Mouse (Mus musculus) lung, postnatal 0 days (tissue): ENCODE measurements at regions not wholly inside any gene's neighbourhood (a gene's known extent, or its start where the extent isn't known, plus 50 kb on each side); places are given as distances from the start of the nearest gene placed in this dataset.

Experiments used
- ATAC-seq: fragments of 200-750 bp; cut with Nextera tagmentation; 2 replicates; pipeline ENCODE4 v1.8.0; 2017; ENCODE audit warnings: moderate library complexity
- DNase-seq: peaks from one replicate; pipeline ENCODE4 v3.0.0-alpha.2; 2016; ENCODE audit warnings: low spot score
- H3K27ac ChIP-seq: fragments of 300-500 bp; sonication (generic); 2 replicates; pipeline ENCODE4 v1.5.1; 2014; ENCODE audit warnings: antibody characterized with exemption, mild to moderate bottlenecking, low read length, mixed read lengths
- H3K27me3 ChIP-seq: fragments of 300-500 bp; sonication (generic); replicated peaks from 2 replicates; pipeline ENCODE4 v1.6.1; 2014; ENCODE audit warnings: low read length, mixed read lengths; ENCODE audit not compliant: insufficient read depth
- H3K36me3 ChIP-seq: fragments of 300-500 bp; sonication (generic); 2 replicates; pipeline ENCODE4 v1.6.1; 2014; ENCODE audit warnings: low read length, mixed read lengths; ENCODE audit not compliant: insufficient read depth
- H3K4me1 ChIP-seq: fragments of 300-500 bp; sonication (generic); 2 replicates; pipeline ENCODE4 v1.6.1; 2014; ENCODE audit warnings: antibody characterized with exemption, low read depth, low read length, mixed read lengths; ENCODE audit not compliant: insufficient read depth
- H3K4me2 ChIP-seq: fragments of 300-500 bp; sonication (generic); replicated peaks from 2 replicates; pipeline ENCODE4 v1.6.1; 2014; ENCODE audit warnings: low read depth, mild to moderate bottlenecking, low read length, moderate library complexity, mixed read lengths
- H3K4me3 ChIP-seq: fragments of 300-500 bp; sonication (generic); 2 replicates; pipeline ENCODE4 v1.5.1; 2014; ENCODE audit warnings: low read depth, low read length
- H3K9ac ChIP-seq: fragments of 300-500 bp; sonication (generic); replicated peaks from 2 replicates; pipeline ENCODE4 v1.6.1; 2014; ENCODE audit warnings: low read depth, mild to moderate bottlenecking
- H3K9me3 ChIP-seq: fragments of 300-500 bp; sonication (generic); 2 replicates; pipeline ENCODE4 v1.6.1; 2016; ENCODE audit warnings: low read length, mixed read lengths
- CTCF ChIP-seq: IDR thresholded peaks from 2 replicates; pipeline ENCODE4 v1.5.1; 2016; ENCODE audit warnings: antibody characterized with exemption, mild to moderate bottlenecking
- EP300 ChIP-seq: IDR thresholded peaks from 2 replicates; pipeline ENCODE4 v1.6.1; 2016; ENCODE audit warnings: antibody characterized with exemption, mild to moderate bottlenecking, control low read depth
- WGBS: fragments of 180-500 bp; shearing (Covaris S2); extraction: QIAGEN DNeasy Blood & Tissue Kit; methylation state at CpG from one replicate; pipeline ENCODE4 v1.1.7; 2014; 5-methylcytosine and 5-hydroxymethylcytosine counted together

DNA sequence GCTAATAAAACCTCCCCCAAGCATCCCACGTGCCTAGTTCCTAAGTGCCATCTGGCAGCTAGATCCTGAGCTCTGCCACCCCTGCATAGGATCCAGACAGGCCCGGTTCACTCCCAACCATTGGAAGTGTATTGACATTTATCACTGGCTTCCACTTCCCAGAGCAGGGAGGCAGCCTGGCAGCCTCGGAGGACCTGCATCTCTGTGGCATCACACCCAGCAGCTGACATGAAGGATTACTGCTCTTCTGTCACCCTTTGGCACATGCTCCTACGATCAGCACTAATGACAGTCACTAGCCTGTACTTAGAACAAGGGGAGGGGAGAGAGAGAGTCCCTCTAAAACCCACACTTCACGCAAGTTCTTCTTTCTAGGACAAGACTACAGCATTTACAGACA is 152.7 kb downstream of the Kdr start:
- no peaks in the 10 kb centered on the region for H3K36me3 ChIP-seq
- H3K4me3 ChIP-seq, result no peak overlapping the region
- no peak for DNase-seq
- no peaks in the 10 kb centered on the region for H3K27me3 ChIP-seq
- TF ChIP-seq CTCF, result no peak
- no peak for TF ChIP-seq EP300
- H3K4me1 ChIP-seq, result peaks cover 9% of the 10 kb centered on the region; the same call in 1 of the 2 replicates
- no peak for ATAC-seq
- no peak overlapping the region for H3K9ac ChIP-seq
- WGBS, result 31% methylated on average over 5 of the region's 5 CpGs
- H3K27ac ChIP-seq, result no peak overlapping the region
- no peak overlapping the region for H3K4me2 ChIP-seq
- H3K9me3 ChIP-seq, result no peaks in the 10 kb centered on the region

DNA sequence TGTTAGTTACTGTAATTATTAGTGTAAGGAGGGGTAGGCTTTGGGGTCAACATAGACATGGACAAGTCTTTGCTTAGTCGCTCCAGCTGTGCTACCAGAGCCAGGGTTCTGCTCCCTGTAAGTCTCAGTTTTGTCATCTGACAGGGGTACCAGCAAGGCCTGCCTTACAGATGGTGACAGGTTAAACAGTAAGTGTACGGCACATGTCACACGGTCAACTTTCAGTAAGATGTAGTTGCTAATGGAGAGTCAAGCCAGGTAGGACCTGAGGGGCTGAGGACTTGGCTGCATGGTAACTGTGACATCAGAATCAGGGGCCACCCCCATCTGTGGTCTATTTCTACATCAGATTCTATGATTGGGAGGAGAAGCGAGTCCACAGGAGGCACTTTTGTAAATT is 153.6 kb downstream of the Kdr start:
- TF ChIP-seq EP300, result no peak
- TF ChIP-seq CTCF, result no peak
- Histone ChIP-seq H3K27me3 (no peaks in the 10 kb centered on the region), H3K36me3 (no peaks in the 10 kb centered on the region), H3K4me3 (no peak overlapping the region), H3K27ac (no peak overlapping the region), H3K9me3 (no peaks in the 10 kb centered on the region), H3K4me2 (no peak overlapping the region), H3K9ac (no peak overlapping the region), H3K4me1 (peaks cover 5% of the 10 kb centered on the region; the same call in 1 of the 2 replicates)
- WGBS, result 86% methylated on average over 4 of the region's 4 CpGs
- DNase-seq (no peak), ATAC-seq (no peak)

DNA sequence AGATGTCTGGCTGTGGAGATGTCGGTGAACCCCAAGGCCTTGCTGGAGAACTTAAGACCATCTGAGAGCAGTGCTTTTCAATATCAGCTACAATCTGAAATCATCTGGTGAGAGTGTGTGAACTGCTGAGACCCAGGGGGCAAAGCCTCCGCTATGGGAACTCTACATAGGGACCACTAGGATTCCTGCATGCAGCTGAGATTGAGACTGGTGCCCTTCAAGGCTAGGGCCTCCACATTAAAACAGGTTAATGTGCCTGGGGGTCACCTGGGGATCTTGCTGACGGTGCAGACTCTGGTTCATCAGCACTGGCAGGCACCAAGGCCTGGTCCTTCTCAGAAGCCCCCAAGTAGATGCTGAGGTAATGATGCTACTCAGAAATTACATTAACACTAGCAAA is 154.6 kb downstream of the Kdr start:
- no peaks in the 10 kb centered on the region for H3K27me3 ChIP-seq
- no peaks in the 10 kb centered on the region for H3K9me3 ChIP-seq
- H3K4me1 ChIP-seq, result peaks cover 5% of the 10 kb centered on the region; the same call in 1 of the 2 replicates
- TF ChIP-seq EP300 (no peak), CTCF (no peak)
- ATAC-seq, result no peak
- no peak overlapping the region for H3K9ac ChIP-seq
- no peaks in the 10 kb centered on the region for H3K36me3 ChIP-seq
- no peak overlapping the region for H3K27ac ChIP-seq
- H3K4me2 ChIP-seq, result no peak overlapping the region
- 91% methylated on average over 3 of the region's 3 CpGs for whole genome bisulfite sequencing
- no peak for DNase-seq
- no peak overlapping the region for H3K4me3 ChIP-seq

DNA sequence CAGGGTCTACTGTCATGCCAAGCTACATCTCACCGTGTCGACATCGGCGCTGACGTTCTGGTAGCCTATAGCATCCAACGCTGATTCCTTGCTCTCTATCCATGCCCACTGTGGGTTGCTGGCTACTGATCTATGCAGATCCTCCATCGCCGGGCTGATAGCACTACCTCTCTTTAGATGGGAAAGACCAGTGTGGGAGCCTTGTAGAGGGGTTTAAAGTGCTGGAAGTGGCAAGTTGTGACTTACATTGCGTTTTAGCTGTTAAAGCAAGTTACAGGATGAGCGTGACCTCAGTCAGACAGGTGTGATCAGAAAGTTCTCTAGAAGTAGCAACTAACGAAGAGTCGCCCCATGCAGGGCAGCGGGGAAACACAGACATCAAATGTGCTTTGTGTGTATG is 160.9 kb downstream of the Kdr start:
- no peaks in the 10 kb centered on the region for H3K4me1 ChIP-seq
- no peak for ATAC-seq
- TF ChIP-seq CTCF, result no peak
- no peak for TF ChIP-seq EP300
- no peak for DNase-seq
- H3K27me3 ChIP-seq, result no peaks in the 10 kb centered on the region
- no peak overlapping the region for H3K4me2 ChIP-seq
- no peak overlapping the region for H3K27ac ChIP-seq
- H3K36me3 ChIP-seq, result no peaks in the 10 kb centered on the region
- no peak overlapping the region for H3K9ac ChIP-seq
- H3K9me3 ChIP-seq, result no peaks in the 10 kb centered on the region
- H3K4me3 ChIP-seq, result no peak overlapping the region
- WGBS, result 94% methylated on average over 13 of the region's 13 CpGs

DNA sequence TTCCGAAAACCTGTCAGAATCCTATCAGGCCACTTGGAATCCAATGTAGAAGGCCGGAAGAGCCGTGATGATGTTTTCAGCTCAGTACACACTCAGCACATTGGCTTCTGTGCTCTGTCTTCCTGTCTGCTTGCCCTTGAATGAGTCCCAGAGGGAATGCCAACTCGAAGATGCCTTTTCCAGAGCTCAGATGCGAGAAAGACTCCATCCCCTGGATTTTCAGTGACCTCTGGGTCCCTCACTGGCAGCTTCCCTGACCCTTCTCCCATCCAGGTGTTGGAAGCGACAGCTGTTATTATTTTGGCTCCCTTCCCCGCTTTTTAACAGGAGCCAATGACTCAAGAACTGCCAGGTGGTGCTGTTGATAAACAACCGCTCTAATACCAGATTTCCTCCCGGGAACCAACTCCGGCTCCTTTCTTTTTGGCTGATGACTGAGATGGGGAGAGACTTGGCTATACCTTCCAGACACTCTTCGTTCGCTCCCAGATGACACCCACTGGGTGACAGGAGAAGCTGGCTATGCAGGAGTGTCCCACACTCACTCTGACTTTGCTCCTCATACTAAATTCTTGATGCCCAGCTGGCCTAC is 163.8 kb downstream of the Kdr start:
- 52% methylated on average over 12 of the region's 12 CpGs for WGBS
- Histone ChIP-seq H3K27ac (no peak overlapping the region), H3K27me3 (no peaks in the 10 kb centered on the region), H3K4me3 (no peak overlapping the region), H3K9me3 (no peaks in the 10 kb centered on the region), H3K4me1 (no peaks in the 10 kb centered on the region), H3K36me3 (no peaks in the 10 kb centered on the region), H3K9ac (no peak overlapping the region), H3K4me2 (no peak overlapping the region)
- no peak for TF ChIP-seq CTCF
- TF ChIP-seq EP300, result no peak
- DNase-seq, result no peak
- no peak for ATAC-seq

DNA sequence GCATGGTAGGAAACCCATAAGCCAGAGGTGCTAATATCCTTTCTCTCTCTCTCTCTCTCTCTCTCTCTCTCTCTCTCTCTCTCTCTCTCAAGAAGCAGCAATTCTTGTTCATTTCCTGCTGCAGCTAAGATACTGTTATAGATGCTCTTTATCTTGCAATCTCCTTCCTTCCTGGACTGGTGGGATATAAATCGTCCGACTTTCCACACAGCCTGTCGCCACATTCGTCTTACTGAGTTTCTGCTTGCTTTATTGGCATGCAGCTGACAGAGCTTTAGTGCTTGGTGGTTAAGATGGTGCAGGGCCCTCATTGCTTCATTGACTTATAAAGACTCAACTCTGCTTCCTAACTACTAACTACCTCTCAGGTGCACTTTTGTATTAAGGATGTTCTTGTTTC is 165.6 kb downstream of the Kdr start:
- no peak overlapping the region for H3K9ac ChIP-seq
- WGBS, result 43% methylated on average over 4 of the region's 4 CpGs
- ATAC-seq, result no peak
- H3K4me1 ChIP-seq, result no peaks in the 10 kb centered on the region
- no peak overlapping the region for H3K27ac ChIP-seq
- H3K36me3 ChIP-seq, result no peaks in the 10 kb centered on the region
- no peak overlapping the region for H3K4me3 ChIP-seq
- no peaks in the 10 kb centered on the region for H3K9me3 ChIP-seq
- no peaks in the 10 kb centered on the region for H3K27me3 ChIP-seq
- no peak for DNase-seq
- H3K4me2 ChIP-seq, result no peak overlapping the region
- TF ChIP-seq EP300 (no peak), CTCF (no peak)
